Mouse (Mus musculus) erythroblast, embryonic 14.5 days (primary cell): ENCODE measurements around the gene Hipk1.

Experiments used
- GATA1 ChIP-seq: IDR thresholded peaks from 2 replicates; pipeline ENCODE4 v1.6.1; 2012; ENCODE audit warnings: low read length, inconsistent platforms, mixed read lengths
- TAL1 ChIP-seq: IDR thresholded peaks from 3 replicates; pipeline ENCODE4 v1.6.1; 2012; ENCODE audit warnings: low read length, inconsistent platforms, mixed read lengths

GRCm38 (mm10) chr3:103705426-103705825 is 85.9 kb downstream of the Hipk1 start:
- TF ChIP-seq GATA1 (no peak), TAL1 (no peak)
